Mouse (Mus musculus): ENCODE results near the gene Fbxw27. TPM values are rescaled to one million over a fixed set of nuclear protein-coding genes. Genes with fewer than 3 reads are reported as not detected.
"Not testable (repeated sequence)": the region's sequence is repeated elsewhere in the genome, so short reads cannot be mapped to it uniquely, and the experiment has no call there.

Gene Fbxw27
- polyA plus RNA-seq, 1 experiment, result 0.45 TPM

- peak; percentile 24 for DNase-seq (ENCODE audit: low read depth)
- TF ChIP-seq POLR2A (IDR thresholded peaks at IDR 0.05; ENCODE audit: borderline replicate concordance, extremely low read depth, insufficient read depth, insufficient read length, poor library complexity, severe bottlenecking) (no peak), CTCF (IDR thresholded peaks at IDR 0.05; ENCODE audit: borderline replicate concordance, extremely low read depth, insufficient read depth, insufficient read length) (peak; percentile 59; the same call in 1 of the 2 replicates)
Observed at GRCm38 (mm10) chr9:109798051-109798450, 7.6 kb upstream of the Fbxw27 start.

DNA sequence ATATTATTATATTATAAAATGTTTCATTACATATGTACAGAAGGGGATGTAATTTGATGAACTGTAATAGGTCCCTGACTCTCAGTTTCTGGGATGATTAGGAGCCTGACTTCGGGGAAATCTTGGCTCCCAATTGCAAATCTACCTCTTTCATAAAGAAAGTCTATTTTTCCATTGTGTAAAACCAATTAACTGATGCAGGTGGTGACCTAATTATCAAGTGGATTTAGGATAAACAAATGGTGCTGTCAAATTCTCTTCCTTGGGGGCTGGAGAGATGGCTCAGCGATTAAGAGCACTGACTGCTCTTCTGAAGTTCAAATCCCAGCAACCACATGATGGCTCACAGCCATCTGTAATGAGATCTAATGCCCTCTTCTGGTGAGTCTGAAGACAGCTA lies 5.3 kb upstream of the Fbxw27 start:
- DNase-seq (ENCODE audit: low read depth), result peak; percentile 1
- TF ChIP-seq POLR2A (IDR thresholded peaks at IDR 0.05; ENCODE audit: borderline replicate concordance, extremely low read depth, insufficient read depth, insufficient read length, poor library complexity, severe bottlenecking) (no peak), CTCF (IDR thresholded peaks at IDR 0.05; ENCODE audit: borderline replicate concordance, extremely low read depth, insufficient read depth, insufficient read length) (no peak)

DNA sequence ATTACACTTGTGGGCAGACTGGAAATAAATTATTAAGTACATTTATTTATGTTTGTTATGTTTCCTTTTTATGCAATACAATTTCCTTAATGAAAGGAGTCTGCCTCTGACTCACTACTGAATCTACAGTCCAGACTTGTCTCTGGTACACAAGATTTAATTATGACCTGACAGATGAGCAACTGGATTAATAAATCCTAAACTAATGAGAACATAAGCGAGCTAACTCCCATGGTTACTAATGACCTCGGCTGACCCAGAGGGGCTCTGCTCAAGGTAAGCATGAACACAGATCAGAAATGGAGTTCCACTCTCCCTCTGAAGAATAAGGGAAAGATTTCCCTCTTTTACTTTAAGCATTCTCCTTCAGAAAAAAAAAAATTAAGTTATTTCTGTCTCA lies 4.8 kb upstream of the Fbxw27 start:
- TF ChIP-seq CTCF (IDR thresholded peaks at IDR 0.05; ENCODE audit: borderline replicate concordance, extremely low read depth, insufficient read depth, insufficient read length) (no peak), POLR2A (IDR thresholded peaks at IDR 0.05; ENCODE audit: borderline replicate concordance, extremely low read depth, insufficient read depth, insufficient read length, poor library complexity, severe bottlenecking) (no peak)
- peak; percentile 1 for DNase-seq (ENCODE audit: low read depth)

- not testable (repeated sequence) for DNase-seq (ENCODE audit: low read depth)
Observed at GRCm38 (mm10) chr9:109766841-109767240, 23.6 kb downstream of the Fbxw27 start.

- not testable (repeated sequence) for DNase-seq (ENCODE audit: low read depth)
Observed at GRCm38 (mm10) chr9:109745989-109746388, 44.5 kb downstream of the Fbxw27 start, which contains the start of gene Fbxw26. Gene Fbxw26 (minus strand): TSS chr9:109746089.

Other genes starting within 250 kb of the Fbxw27 start
- 0.15 TPM in 1 of 2 replicates, not detected in the other for gene Fbxw15, start 222.4 kb downstream of the Fbxw27 start, polyA plus RNA-seq (2012; rRNA removed)
- 0.09 and 0.12 TPM in 2 replicates for gene Fbxw24, start 164.6 kb downstream of the Fbxw27 start, polyA plus RNA-seq (2012; rRNA removed)
- gene Fbxw25, start 126.0 kb downstream of the Fbxw27 start, polyA plus RNA-seq (2012; rRNA removed), result 0.04 TPM in 1 of 2 replicates, not detected in the other
- not detected in 2 replicates for gene Fbxw18, start 88.0 kb downstream of the Fbxw27 start, polyA plus RNA-seq (2012; rRNA removed)
- gene Fbxw26, start 44.6 kb downstream of the Fbxw27 start, polyA plus RNA-seq (2012; rRNA removed), result 0.05 TPM in 1 of 2 replicates, not detected in the other
- not detected in 2 replicates for gene Spink8, start 21.6 kb upstream of the Fbxw27 start, polyA plus RNA-seq (2012; rRNA removed)
- 54.5 and 62.4 TPM in 2 replicates for gene Nme6, start 42.1 kb upstream of the Fbxw27 start, polyA plus RNA-seq (2012; rRNA removed)
- 0.53 and 0.94 TPM in 2 replicates for gene Camp, start 58.9 kb upstream of the Fbxw27 start, polyA plus RNA-seq (2012; rRNA removed)
- gene Cdc25a, start 84.9 kb upstream of the Fbxw27 start, polyA plus RNA-seq (2012; rRNA removed), result 15.4 and 16.7 TPM in 2 replicates
- gene Map4, start 140.8 kb upstream of the Fbxw27 start, polyA plus RNA-seq (2012; rRNA removed), result 161 and 224 TPM in 2 replicates

Data from brain, embryonic 14.5 days (tissue).